ENCODE assay signal across 20 mouse cellular contexts in genomic region chr6:50973815-50974214, GRCm38 (mm10).
DNase-seq lines count a peak whose midpoint lies in the region; ATAC-seq and TF ChIP-seq lines count a peak whose summit lies in the region.
"Had no signal": no experiment of that assay in that cellular context is flagged by ENCODE, and none has a peak within 500 bp of the region (broad histone marks: within the 10 kb centered on the region; RNA-seq: fewer than 3 reads in every experiment).

No protein-coding gene starts in this region.

- no peak overlapping the region for H3K4me2 ChIP-seq in intestine, embryonic 15.5 days (replicated peaks)
- no peak overlapping the region for H3K4me2 ChIP-seq in intestine, postnatal 0 days (replicated peaks; ENCODE audit: low read depth)
- H3K4me2 ChIP-seq in embryonic facial prominence, embryonic 12.5 days (replicated peaks), result no peak overlapping the region
- no peak overlapping the region for H3K4me2 ChIP-seq in stomach, embryonic 16.5 days (ENCODE audit: low read depth, low read length)
- H3K4me2 ChIP-seq: heart, embryonic 12.5 days; liver, embryonic 12.5 days; lung, embryonic 15.5 days; midbrain, embryonic 13.5 days had no signal

- 0 out of 2 replicates have a peak overlapping the region, but pooled peaks have one; percentile 40 for H3K27ac ChIP-seq in intestine, embryonic 15.5 days
- H3K27ac ChIP-seq in intestine, postnatal 0 days (ENCODE audit: low read depth, low read length), result no peak overlapping the region; the same call in 1 of the 2 replicates
- 0 out of 2 replicates have a peak overlapping the region, but pooled peaks have one; percentile 41 for H3K27ac ChIP-seq in embryonic facial prominence, embryonic 12.5 days
- peak overlapping the region; percentile 48 for H3K27ac ChIP-seq in stomach, embryonic 16.5 days (ENCODE audit: low read length)
- H3K27ac ChIP-seq: liver, embryonic 12.5 days; lung, embryonic 15.5 days; midbrain, embryonic 13.5 days had no signal

- H3K4me1 ChIP-seq in intestine, embryonic 15.5 days (replicated peaks), result peaks cover 25% of the 10 kb centered on the region
- 0 out of 2 replicates have a peak, but pooled peaks cover 2% of the 10 kb centered on the region for H3K4me1 ChIP-seq in intestine, postnatal 0 days (replicated peaks; ENCODE audit: control insufficient read depth, insufficient read depth, low read length)
- H3K4me1 ChIP-seq in embryonic facial prominence, embryonic 12.5 days, result peaks cover 33% of the 10 kb centered on the region
- peaks cover 24% of the 10 kb centered on the region for H3K4me1 ChIP-seq in stomach, embryonic 16.5 days (ENCODE audit: control insufficient read depth, insufficient read depth, low read length)
- H3K4me1 ChIP-seq: liver, embryonic 12.5 days had no signal

- no peak overlapping the region for H3K4me3 ChIP-seq in intestine, embryonic 15.5 days (replicated peaks)
- no peak overlapping the region for H3K4me3 ChIP-seq in intestine, postnatal 0 days (ENCODE audit: low read depth, low read length)
- H3K4me3 ChIP-seq in embryonic facial prominence, embryonic 12.5 days, result no peak overlapping the region
- no peak overlapping the region for H3K4me3 ChIP-seq in stomach, embryonic 16.5 days (replicated peaks; ENCODE audit: low read length)
- H3K4me3 ChIP-seq: heart, embryonic 12.5 days; liver, embryonic 12.5 days; lung, embryonic 15.5 days; midbrain, embryonic 13.5 days had no signal

- H3K9me3 ChIP-seq in intestine, embryonic 15.5 days, result no peaks in the 10 kb centered on the region
- no peaks in the 10 kb centered on the region for H3K9me3 ChIP-seq in intestine, postnatal 0 days (ENCODE audit: control insufficient read depth)
- H3K9me3 ChIP-seq in embryonic facial prominence, embryonic 12.5 days, result no peaks in the 10 kb centered on the region
- H3K9me3 ChIP-seq in stomach, embryonic 16.5 days (replicated peaks; ENCODE audit: control insufficient read depth, low read length), result no peaks in the 10 kb centered on the region
- H3K9me3 ChIP-seq: G1E; heart, embryonic 12.5 days; liver, embryonic 12.5 days; lung, embryonic 15.5 days; midbrain, embryonic 13.5 days had no signal

- H3K9ac ChIP-seq in intestine, embryonic 15.5 days, result no peak overlapping the region
- H3K9ac ChIP-seq in intestine, postnatal 0 days (ENCODE audit: low read depth, low read length), result no peak overlapping the region
- H3K9ac ChIP-seq in embryonic facial prominence, embryonic 12.5 days, result no peak overlapping the region
- no peak overlapping the region for H3K9ac ChIP-seq in stomach, embryonic 16.5 days (ENCODE audit: low read length)
- H3K9ac ChIP-seq: forebrain, postnatal 0 days; heart, embryonic 12.5 days; liver, embryonic 12.5 days; lung, embryonic 15.5 days; midbrain, embryonic 13.5 days had no signal

- peak; percentile 13 to 19 for DNase-seq in spleen, postnatal 36 days (ENCODE audit: low spot score in 2 of 2)
- no peak for DNase-seq in spleen, adult 12 weeks (ENCODE audit: low spot score)
- no peak for DNase-seq in right cerebral cortex, postnatal 36 days (ENCODE audit: low spot score in 2 of 2)
- no peak for DNase-seq in urinary bladder, postnatal 14 days (ENCODE audit: low spot score)
- DNase-seq: cerebellum, adult 11 months; cerebellum, postnatal 36 days; forebrain, postnatal 0 days; gastrocnemius, postnatal 10 days; retina, postnatal 1 day; spleen, adult 18-20 months; thymus, postnatal 4 days had no signal

- no peaks in the 10 kb centered on the region for H3K27me3 ChIP-seq in intestine, embryonic 15.5 days (replicated peaks)
- no peaks in the 10 kb centered on the region for H3K27me3 ChIP-seq in intestine, postnatal 0 days (replicated peaks; ENCODE audit: control insufficient read depth, insufficient read depth, low read length)
- no peaks in the 10 kb centered on the region for H3K27me3 ChIP-seq in embryonic facial prominence, embryonic 12.5 days
- H3K27me3 ChIP-seq in stomach, embryonic 16.5 days (ENCODE audit: control insufficient read depth, insufficient read depth, low read length), result no peaks in the 10 kb centered on the region
- H3K27me3 ChIP-seq: heart, embryonic 12.5 days; liver, embryonic 12.5 days; lung, embryonic 15.5 days; midbrain, embryonic 13.5 days had no signal

- H3K36me3 ChIP-seq in intestine, embryonic 15.5 days, result no peaks in the 10 kb centered on the region
- no peaks in the 10 kb centered on the region for H3K36me3 ChIP-seq in intestine, postnatal 0 days (ENCODE audit: control insufficient read depth, insufficient read depth)
- H3K36me3 ChIP-seq in embryonic facial prominence, embryonic 12.5 days, result no peaks in the 10 kb centered on the region
- H3K36me3 ChIP-seq in stomach, embryonic 16.5 days (ENCODE audit: control insufficient read depth, insufficient read depth, low read length), result no peaks in the 10 kb centered on the region
- H3K36me3 ChIP-seq: G1E; heart, embryonic 12.5 days; liver, embryonic 12.5 days; lung, embryonic 15.5 days; midbrain, embryonic 13.5 days had no signal

- no peak for ATAC-seq in intestine, embryonic 15.5 days
- no peak for ATAC-seq in intestine, postnatal 0 days
- no peak for ATAC-seq in embryonic facial prominence, embryonic 12.5 days (ENCODE audit: insufficient number of reproducible peaks, insufficient read depth, low FRiP score, low TSS enrichment)
- no peak for ATAC-seq in stomach, embryonic 16.5 days (ENCODE audit: insufficient read depth, low FRiP score)
- ATAC-seq: forebrain, postnatal 0 days; liver, embryonic 12.5 days; midbrain, embryonic 13.5 days had no signal

- TF ChIP-seq CTCF in intestine, postnatal 0 days (IDR thresholded peaks at IDR 0.05; ENCODE audit: low read depth), result no peak

Comparison
In these comparisons a context has a peak if more than half of its experiments do, and no peak if none do; other contexts are left out.
1. DNase-seq: peak in spleen, postnatal 36 days (2 of 2); none in spleen, adult 12 weeks (single experiment), right cerebral cortex, postnatal 36 days (0 of 2) and urinary bladder, postnatal 14 days (single experiment).